Mouse (Mus musculus): ENCODE results near the gene Nr0b2.
"Not testable (repeated sequence)": the region's sequence is repeated elsewhere in the genome, so short reads cannot be mapped to it uniquely, and the experiment has no call there.

Nr0b2 gene

DNA sequence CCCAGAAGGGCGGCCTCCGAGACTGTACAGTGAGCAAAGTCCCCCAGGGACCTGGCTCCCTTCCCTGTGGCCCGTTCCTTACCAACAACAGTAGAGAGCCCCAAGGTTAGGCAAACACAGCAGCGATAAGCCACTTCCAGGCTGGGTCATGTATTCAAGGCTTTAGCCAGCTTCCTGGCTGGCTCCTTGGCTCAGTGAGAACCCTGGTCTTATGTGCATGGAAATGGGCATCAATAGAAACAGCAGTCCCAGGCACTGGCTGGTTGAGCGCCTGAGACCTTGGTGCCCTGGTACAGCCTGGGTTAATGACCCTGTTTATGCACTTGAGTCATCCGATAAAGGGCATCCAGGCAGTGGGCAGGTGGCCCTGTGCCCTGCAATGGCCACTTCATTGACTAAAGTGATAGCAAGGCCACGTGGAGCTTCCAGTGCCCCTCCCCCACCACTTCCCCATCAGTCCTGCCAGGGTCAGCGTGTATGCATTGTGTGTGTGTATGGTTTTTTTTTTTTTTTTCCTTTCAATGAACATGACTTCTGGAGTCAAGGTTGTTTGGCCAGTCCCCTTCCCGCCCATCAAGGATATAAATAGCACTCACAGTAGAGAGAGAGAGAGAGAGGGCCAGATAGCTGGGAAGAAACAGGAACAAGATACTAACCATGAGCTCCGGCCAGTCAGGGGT lies at the start of gene Nr0b2:
Gene Nr0b2, plus strand, starts transcription at position 609 of the 680 bp plus-strand sequence.
- DNase-seq (ENCODE audit: low read depth, low spot score) = no peak

DNA sequence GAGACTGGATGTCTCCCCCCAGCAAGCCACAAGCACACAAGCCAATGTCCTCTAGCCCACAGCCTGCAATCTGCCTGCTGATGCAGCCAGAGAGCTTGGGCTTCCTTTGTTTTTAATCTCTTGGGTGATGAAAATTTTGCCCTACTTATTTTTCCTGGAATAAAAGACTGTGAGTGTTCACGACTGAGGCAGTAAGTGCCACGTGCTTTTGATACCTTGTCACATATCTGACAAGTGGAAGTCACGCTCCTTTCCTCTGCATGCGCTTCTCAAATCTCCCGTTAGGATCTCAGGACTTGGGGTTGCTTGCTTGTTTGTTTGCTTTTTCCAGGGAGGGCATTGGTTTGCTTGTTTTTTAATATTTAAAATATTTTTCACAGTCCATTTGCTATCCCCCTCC lies 48.9 kb upstream of the Nr0b2 start:
- DNase-seq (ENCODE audit: low read depth, low spot score) = peak; percentile 45

- no peak for DNase-seq (ENCODE audit: low read depth, low spot score)
Observed at GRCm38 (mm10) chr4:133504755-133505485, 48.3 kb upstream of the Nr0b2 start.

- DNase-seq (ENCODE audit: low read depth, low spot score) = no peak
Observed at GRCm38 (mm10) chr4:133506573-133506972, 46.6 kb upstream of the Nr0b2 start.

GRCm38 (mm10) chr4:133508990-133509389 lies 44.2 kb upstream of the Nr0b2 start:
- DNase-seq (ENCODE audit: low read depth, low spot score) = peak; percentile 94

GRCm38 (mm10) chr4:133511050-133511449 lies 42.1 kb upstream of the Nr0b2 start:
- peak; percentile 80 for DNase-seq (ENCODE audit: low read depth, low spot score)

GRCm38 (mm10) chr4:133512511-133512910 lies 40.7 kb upstream of the Nr0b2 start:
- DNase-seq (ENCODE audit: low read depth, low spot score) = not testable (repeated sequence)

DNA sequence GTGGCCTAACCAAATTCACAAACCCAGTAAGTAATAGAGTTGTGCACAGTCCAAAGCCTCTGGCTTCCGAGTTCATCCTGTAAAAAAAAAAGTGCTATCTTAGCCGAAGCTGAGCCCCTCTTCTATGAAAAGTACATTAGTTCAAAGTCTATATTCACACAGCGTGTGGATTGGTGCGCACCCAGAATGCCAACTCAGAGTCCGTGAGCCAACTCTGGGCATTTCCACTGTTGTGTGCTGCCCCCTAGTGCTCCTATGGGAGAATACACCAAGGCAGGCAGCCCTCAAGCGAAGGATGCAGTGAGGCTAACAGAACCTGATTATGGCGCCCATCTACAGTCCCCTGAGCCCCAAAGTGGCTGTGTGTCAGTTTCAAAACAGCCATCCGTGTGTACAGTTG lies 40.2 kb upstream of the Nr0b2 start:
- peak; percentile 83 for DNase-seq (ENCODE audit: low read depth, low spot score)

- DNase-seq (ENCODE audit: low read depth, low spot score) = no peak
Observed at GRCm38 (mm10) chr4:133518601-133519368, 34.4 kb upstream of the Nr0b2 start, which contains the start of gene Kdf1. TSS of gene Kdf1 (plus strand) at chr4:133518963.

DNA sequence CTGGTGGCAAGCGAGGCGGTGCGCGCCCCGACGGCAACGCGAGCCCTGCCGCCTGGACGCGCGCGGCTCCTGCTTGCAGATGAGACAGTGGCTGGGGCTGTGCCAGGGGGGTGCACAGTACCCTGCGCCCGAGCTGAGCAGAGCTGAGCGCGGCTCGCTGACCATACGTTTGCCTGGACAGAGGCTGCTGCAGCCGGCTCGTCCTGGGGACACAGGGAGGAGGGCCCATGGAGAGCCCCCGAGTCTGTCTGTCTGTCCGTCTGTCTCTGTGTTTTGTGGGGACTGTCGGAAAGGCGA lies 33.9 kb upstream of the Nr0b2 start:
- DNase-seq (ENCODE audit: low read depth, low spot score) = no peak

DNA sequence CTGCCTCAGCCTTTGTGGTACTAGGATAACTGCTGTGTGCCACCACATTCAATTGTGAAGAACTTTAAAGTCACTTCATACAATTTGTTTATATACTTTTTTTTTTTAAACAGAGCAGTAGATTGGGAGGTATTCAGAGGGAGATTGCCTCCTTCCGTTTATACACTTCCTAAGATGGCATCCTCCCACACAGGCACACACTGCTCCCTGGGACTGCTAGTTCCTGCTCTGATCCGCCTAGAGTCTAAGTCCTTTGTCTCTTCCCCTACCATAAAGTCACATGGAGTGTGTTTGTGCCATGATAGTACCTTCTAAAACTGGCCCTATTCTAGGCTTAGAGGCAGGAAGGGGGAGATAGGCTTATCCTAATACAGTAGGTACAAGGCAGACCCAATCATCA lies 31.7 kb upstream of the Nr0b2 start:
- DNase-seq (ENCODE audit: low read depth, low spot score) = peak; percentile 63

- DNase-seq (ENCODE audit: low read depth, low spot score) = no peak
Observed at GRCm38 (mm10) chr4:133527788-133528187, 25.4 kb upstream of the Nr0b2 start.

- DNase-seq (ENCODE audit: low read depth, low spot score) = no peak
Observed at GRCm38 (mm10) chr4:133532777-133533176, 20.4 kb upstream of the Nr0b2 start.

DNA sequence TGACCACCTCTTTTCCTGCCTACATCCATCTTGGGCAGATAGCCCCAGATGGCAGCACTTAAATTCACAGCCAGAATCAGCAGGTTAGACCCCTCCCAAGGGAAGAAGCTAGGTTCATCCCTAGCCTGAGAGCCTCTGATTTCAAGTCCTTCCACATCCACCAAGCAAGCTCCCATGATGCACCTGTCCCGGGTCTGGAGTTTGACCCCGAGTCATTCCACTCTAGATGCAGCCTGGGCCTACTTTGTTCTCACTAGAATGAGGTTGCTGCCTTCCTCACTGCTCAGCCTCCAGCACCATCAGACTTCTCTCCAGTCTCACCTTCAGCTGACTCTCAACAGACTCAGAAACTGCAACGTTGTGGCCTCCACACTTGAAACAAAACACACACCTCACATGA lies 17.1 kb upstream of the Nr0b2 start:
- DNase-seq (ENCODE audit: low read depth, low spot score) = no peak

GRCm38 (mm10) chr4:133536652-133537051 lies 16.5 kb upstream of the Nr0b2 start:
- no peak for DNase-seq (ENCODE audit: low read depth, low spot score)

GRCm38 (mm10) chr4:133545272-133546231 lies 7.6 kb upstream of the Nr0b2 start, which contains the start of gene Nudc:
TSS of gene Nudc (minus strand) at chr4:133545996.
- peak; percentile 98 for DNase-seq (ENCODE audit: low read depth, low spot score)

GRCm38 (mm10) chr4:133552029-133552428 lies 1.1 kb upstream of the Nr0b2 start:
- DNase-seq (ENCODE audit: low read depth, low spot score) = no peak

DNA sequence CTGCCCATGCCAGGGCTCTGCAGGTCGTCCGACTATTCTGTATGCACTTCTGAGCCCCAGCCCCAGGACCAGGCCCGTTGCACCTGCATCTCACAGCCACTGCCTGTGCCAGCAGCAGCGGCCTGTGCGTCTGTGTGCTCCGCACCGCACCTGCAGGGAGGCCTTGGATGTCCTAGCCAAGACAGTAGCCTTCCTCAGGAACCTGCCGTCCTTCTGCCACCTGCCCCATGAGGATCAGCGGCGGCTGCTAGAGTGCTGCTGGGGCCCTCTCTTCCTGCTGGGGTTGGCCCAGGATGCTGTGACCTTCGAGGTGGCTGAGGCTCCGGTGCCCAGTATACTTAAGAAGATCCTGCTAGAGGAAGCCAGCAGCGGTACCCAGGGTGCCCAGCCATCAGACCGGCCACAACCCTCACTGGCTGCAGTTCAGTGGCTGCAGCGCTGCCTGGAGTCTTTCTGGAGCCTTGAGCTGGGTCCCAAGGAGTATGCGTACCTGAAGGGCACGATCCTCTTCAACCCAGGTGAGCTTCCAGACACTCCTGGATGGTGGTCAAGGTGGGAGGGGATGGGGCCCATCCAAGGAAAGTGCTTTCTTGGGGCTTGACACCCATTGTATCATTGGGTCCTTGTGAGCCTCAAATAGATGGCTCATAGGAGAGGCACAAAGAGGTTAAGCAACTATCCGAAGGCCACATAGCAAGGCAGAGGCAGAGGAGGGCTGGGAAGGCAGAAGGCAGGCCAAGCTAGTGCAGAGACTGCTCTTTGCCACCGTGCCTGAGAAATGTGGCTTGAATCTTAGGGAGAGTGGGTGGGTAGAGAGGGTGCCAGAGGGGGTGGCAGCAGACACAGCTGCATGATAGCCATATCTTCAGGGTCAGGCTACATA lies 513 bp downstream of the Nr0b2 start:
- DNase-seq (ENCODE audit: low read depth, low spot score) = peak; percentile 9

DNA sequence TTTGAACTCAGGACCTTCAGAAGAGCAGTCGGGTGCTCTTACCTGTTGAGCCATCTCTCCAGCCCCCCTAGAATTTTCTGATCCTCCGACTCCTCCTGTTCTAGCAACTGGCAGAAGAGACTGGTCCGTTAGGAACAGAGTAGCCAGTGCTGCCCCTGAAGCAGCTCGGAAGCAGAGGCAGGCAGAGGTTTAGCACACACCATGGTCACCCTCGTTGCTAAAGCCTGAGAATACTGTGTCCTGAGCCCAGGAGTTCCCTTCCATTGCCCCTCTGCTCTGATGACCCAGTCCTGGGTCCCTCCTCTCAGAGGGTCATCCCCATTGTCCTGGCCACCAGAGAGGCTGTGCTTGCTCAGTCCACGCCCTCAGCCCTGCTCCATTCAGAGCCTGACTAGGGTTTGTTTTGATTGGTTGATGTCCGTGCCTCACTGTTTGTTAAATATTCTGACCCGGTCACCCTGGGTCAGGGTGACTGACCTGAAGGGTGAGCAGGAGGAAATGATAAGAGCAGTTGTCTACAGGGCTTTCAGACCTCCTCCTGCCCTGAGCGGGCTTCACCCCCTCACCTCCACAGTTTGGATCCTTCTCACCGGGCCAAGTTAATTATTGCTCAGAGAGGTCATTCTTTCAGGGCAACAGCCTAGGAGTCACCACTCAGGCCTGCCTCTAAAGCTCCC lies 4.0 kb downstream of the Nr0b2 start:
- DNase-seq (ENCODE audit: low read depth, low spot score) = no peak

DNA sequence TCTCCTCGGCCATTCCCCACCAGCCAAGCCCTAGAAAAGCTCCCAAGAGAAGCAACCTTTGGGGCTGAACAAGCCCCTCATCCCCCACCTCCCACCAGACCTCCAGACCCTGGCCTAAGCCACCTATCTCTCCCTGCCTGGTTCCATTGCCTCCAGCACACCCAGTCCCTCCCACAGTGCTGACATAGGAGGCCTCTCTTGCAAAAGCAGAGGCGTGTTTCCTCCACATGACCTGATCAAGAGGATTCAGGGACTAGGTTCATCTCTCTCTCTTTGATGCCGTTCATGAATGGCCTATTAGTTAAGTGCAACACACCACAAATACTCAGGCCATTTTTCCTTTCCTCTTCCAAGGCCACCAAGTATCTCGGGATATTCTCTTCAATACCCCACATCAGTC lies 6.7 kb downstream of the Nr0b2 start:
- no peak for DNase-seq (ENCODE audit: low read depth, low spot score)
